Mouse (Mus musculus) intestine, embryonic 15.5 days (tissue): ENCODE results near the gene Stx18. TPM values are rescaled to one million over a fixed set of nuclear protein-coding genes. Genes with fewer than 3 reads are reported as not detected.

Source experiments
- ATAC-seq: fragments of 200-750 bp; cut with Nextera tagmentation; 2 replicates; pipeline ENCODE4 v1.8.0; 2017; ENCODE audit warnings: moderate TSS enrichment, moderate library complexity
- H3K27ac ChIP-seq: fragments of 300-500 bp; sonication (generic); 2 replicates; pipeline ENCODE4 v1.5.1; 2015; ENCODE audit warnings: mild to moderate bottlenecking, inconsistent platforms
- H3K27me3 ChIP-seq: fragments of 300-500 bp; sonication (generic); replicated peaks from 2 replicates; pipeline ENCODE4 v1.6.1; 2015; ENCODE audit warnings: inconsistent platforms
- H3K36me3 ChIP-seq: fragments of 300-500 bp; sonication (generic); 2 replicates; pipeline ENCODE4 v1.6.1; 2015; ENCODE audit warnings: inconsistent platforms
- H3K4me1 ChIP-seq: fragments of 300-500 bp; sonication (generic); replicated peaks from 2 replicates; pipeline ENCODE4 v1.6.1; 2015; ENCODE audit warnings: inconsistent platforms
- H3K4me2 ChIP-seq: fragments of 300-500 bp; sonication (generic); replicated peaks from 2 replicates; pipeline ENCODE4 v1.6.1; 2015; ENCODE audit warnings: mild to moderate bottlenecking, inconsistent platforms
- H3K4me3 ChIP-seq: fragments of 300-500 bp; sonication (generic); replicated peaks from 2 replicates; pipeline ENCODE4 v1.5.1; 2015; ENCODE audit warnings: inconsistent platforms
- H3K9ac ChIP-seq: fragments of 300-500 bp; sonication (generic); 2 replicates; pipeline ENCODE4 v1.6.1; 2015; ENCODE audit warnings: inconsistent platforms
- H3K9me3 ChIP-seq: fragments of 300-500 bp; sonication (generic); 2 replicates; pipeline ENCODE4 v1.6.1; 2016; ENCODE audit warnings: inconsistent platforms
- WGBS: fragments of 180-500 bp; shearing (Covaris S2); methylation state at CpG from one replicate; pipeline ENCODE4 v1.1.7; 2015; 5-methylcytosine and 5-hydroxymethylcytosine counted together
- polyA plus RNA-seq: library from polyadenylated mRNA; unstranded; fragments of >200 nt; fragmentation: Nextera tagmentation; extraction: Ambion mirVana; gene quantifications from 2 replicates; pipeline ENCODE4 v1.2.1, GENCODE M21; 2015

Stx18 gene
- polyA plus RNA-seq, 1 experiment from 2014 or later = 39.2 TPM

DNA sequence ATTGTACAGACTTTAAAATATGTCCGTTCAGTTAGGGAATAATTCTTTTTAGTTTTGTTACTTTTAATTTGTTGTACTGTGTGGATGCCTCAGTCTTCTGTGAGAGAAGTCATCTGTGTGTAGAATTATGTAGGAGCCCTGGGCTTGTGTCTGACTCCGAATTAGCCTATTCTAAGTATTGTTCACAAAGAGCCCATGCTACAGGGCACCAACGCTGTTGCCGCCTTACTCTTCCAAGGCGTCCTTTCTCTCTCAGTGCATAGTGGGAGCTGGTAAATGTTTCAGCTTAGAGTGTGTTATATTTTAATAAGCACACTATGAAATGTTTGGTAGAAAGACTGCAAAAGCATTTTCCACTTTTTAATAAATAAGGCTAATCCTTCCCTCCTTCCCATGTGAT lies 44.8 kb downstream of the Stx18 start:
- H3K4me1 ChIP-seq = peaks cover 7% of the 10 kb centered on the region; the same call in 1 of the 2 replicates
- H3K9ac ChIP-seq = no peak overlapping the region
- no peaks in the 10 kb centered on the region for H3K9me3 ChIP-seq
- no peak overlapping the region for H3K27ac ChIP-seq
- no peaks in the 10 kb centered on the region for H3K27me3 ChIP-seq
- H3K4me2 ChIP-seq = no peak overlapping the region
- no peaks in the 10 kb centered on the region for H3K36me3 ChIP-seq
- ATAC-seq = no peak
- no peak overlapping the region for H3K4me3 ChIP-seq
- 77% methylated on average over 5 of the region's 5 CpGs for WGBS

DNA sequence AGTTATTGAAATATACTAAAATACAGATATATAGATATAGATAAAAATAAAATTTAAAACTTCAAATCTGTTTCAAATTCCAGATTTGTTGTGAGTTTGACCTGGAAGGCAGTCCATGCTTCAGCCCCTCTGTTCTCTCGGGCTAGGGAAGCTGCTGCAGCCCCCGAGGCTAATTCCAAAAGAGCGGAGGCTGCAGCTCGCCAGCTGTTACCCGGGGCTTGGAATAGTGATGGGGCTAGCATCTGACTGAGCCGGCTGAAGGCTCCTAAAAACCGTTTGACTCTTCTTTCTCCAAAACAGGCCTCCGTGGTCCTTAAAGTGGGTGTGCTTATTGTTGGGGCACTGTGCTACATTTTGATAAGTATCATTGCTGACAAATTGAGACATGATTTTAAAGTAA lies 46.1 kb downstream of the Stx18 start:
- 44% methylated on average over 8 of the region's 8 CpGs for whole genome bisulfite sequencing
- Histone ChIP-seq H3K9me3 (no peaks in the 10 kb centered on the region), H3K4me3 (no peak overlapping the region), H3K27ac (no peak overlapping the region), H3K36me3 (no peaks in the 10 kb centered on the region), H3K4me1 (peaks cover 7% of the 10 kb centered on the region; the same call in 1 of the 2 replicates), H3K27me3 (no peaks in the 10 kb centered on the region), H3K4me2 (no peak overlapping the region), H3K9ac (no peak overlapping the region)
- no peak for ATAC-seq

DNA sequence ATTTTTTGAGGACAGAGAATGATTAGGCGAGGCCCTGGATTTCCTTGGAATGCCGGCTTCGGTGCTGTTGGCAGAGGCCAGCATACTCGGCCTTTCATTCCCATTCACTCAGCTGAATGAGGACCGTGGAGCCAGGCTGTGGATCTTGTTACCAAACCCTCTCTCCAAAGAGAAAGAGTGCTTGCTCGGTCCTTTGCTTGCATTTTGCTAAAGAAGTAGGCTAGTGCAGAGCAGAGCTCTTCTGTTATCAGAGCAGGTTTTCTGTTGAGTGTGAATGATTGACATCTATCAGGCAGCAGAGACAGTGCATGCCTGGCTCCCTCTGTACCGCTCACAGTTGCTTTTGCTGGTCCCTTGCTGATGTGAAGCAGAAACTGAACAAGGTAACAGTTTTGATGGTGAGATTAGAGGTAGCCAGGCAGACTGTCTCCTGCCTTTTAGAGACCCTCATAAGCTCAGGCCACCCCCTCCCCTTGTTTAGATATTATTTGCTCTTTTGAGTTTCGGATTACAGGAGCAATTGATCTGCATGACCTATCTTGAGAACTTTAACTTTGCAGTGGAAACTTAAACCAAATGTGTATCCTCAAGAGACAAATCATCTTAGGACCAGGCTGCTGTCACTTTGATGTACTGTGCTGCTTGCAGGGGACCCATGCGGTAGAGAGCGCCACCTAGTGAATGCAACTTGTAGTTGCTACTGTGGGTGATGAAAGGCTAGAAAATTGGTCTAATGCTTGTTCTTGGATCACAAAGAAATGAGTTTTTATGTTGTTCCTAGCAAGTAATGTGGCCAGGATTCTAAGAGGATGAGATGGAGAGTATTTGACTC lies 47.2 kb downstream of the Stx18 start:
- Histone ChIP-seq H3K9me3 (no peaks in the 10 kb centered on the region), H3K36me3 (no peaks in the 10 kb centered on the region), H3K9ac (no peak overlapping the region), H3K4me3 (no peak overlapping the region), H3K27me3 (no peaks in the 10 kb centered on the region), H3K4me1 (peaks cover 7% of the 10 kb centered on the region; the same call in 1 of the 2 replicates), H3K4me2 (no peak overlapping the region), H3K27ac (no peak overlapping the region)
- no peak for ATAC-seq
- WGBS = 32% methylated on average over 10 of the region's 10 CpGs

DNA sequence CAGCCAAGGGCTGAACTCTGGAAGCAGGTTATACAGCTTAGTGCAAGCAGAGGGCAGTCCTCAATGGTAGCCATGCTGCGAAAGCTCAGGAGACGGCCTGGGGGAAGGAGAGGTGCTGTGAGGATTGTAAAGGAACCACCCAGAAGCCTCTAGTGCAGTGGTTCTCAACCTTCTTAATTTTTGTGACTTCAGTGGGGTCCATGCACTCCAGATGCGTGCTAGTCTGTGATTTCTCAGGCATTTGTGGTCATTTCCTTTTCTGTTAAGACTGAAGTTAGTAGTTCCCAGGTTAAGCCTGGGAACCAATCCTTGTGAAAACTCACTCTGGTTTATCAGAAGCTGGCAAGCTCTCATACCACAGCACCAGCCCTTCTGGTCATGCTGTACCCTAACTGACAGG lies 51.6 kb downstream of the Stx18 start:
- Histone ChIP-seq H3K4me2 (no peak overlapping the region), H3K9ac (no peak overlapping the region; the same call in 1 of the 2 replicates), H3K36me3 (no peaks in the 10 kb centered on the region), H3K27me3 (no peaks in the 10 kb centered on the region), H3K27ac (no peak overlapping the region), H3K4me1 (0 out of 2 replicates have a peak, but pooled peaks cover 3% of the 10 kb centered on the region), H3K9me3 (no peaks in the 10 kb centered on the region), H3K4me3 (no peak overlapping the region)
- no peak for ATAC-seq
- WGBS = 78% methylated on average over 3 of the region's 3 CpGs

DNA sequence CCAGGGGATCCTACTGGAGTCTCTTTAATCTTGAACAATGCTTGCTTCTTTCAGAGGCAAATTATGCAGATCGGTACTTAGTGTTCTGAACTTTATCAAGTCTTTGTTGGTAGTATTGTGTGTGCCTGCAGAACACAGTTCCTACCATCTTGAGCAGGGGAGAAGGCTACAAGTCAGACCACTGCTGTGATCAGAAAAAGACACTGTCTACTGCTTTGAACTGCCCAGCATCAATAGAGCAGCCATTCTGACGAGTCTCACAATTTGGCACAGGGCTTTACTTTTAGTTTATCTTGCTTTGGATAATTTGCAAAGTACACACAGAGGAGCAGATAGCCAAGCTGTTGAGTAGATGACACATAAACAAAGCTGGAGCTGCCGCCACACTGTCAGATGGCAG lies 52.0 kb downstream of the Stx18 start:
- H3K9me3 ChIP-seq = no peaks in the 10 kb centered on the region
- H3K27ac ChIP-seq = no peak overlapping the region
- no peak overlapping the region for H3K4me2 ChIP-seq
- H3K36me3 ChIP-seq = no peaks in the 10 kb centered on the region
- H3K4me3 ChIP-seq = no peak overlapping the region
- 59% methylated on average over 3 of the region's 3 CpGs for WGBS
- ATAC-seq = no peak
- H3K27me3 ChIP-seq = no peaks in the 10 kb centered on the region
- H3K4me1 ChIP-seq = 0 out of 2 replicates have a peak, but pooled peaks cover 2% of the 10 kb centered on the region
- H3K9ac ChIP-seq = no peak overlapping the region; the same call in 1 of the 2 replicates

DNA sequence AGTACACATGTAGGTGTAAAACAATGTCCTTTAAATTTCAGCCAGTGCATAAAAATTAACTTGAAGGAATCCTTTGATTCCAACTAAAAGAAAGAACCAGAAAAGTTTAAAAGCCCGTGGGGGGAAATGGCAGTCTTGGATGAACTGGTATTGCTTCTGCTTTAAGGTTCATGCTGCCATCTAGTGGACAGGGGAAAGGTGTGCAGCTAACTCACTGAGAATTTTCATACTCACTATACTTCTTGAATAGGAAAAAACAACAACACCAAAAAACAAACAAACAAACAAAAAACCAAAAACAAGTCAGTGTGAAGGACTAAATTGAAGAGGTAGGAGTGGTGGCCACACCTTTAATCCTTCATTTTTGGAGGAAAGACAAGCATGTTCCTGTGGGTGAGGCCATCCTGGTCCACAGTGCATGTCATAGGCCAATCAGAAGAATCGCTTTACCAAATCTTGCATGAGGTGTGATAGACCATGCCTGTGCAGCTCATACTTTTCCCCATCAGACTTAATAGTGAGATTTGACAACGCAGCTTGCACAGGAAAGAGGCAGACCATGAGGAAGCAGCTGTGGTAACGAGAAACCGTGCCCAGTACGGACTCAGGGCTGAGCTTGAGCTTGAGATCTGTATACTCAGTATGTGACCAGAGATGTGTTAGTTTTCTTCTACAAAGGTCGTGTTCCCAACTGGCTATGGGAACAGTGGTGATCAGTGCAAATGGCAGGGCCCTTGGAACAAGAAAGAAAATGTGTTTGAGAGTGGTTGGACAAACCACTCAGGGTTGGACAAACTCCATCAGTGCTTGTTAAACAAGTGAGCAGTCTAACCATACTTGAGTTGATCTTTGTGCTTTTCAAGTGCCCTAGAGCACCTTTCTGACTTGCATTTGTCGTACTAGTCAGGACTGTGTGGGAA lies 52.8 kb downstream of the Stx18 start:
- no peak overlapping the region for H3K4me3 ChIP-seq
- 0 out of 2 replicates have a peak, but pooled peaks have one; percentile 47 for ATAC-seq
- WGBS = 71% methylated on average over 8 of the region's 8 CpGs

DNA sequence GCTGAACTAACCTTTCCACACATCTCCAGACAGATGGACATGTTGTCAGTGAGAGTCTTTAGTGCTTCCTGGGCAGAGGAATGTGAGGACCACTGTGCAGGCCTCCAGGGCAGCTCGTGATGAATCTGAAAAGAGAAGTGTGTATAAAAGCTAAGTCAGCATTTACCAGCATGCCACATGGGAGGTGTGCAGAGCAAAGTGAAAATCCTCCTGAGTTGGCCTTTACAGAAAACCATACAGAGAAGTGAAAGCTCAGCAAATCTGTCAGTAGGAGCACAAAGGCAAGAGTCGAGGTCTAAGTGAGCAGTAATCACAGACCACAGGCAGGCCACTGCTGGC lies 53.4 kb downstream of the Stx18 start:
- H3K27me3 ChIP-seq = no peaks in the 10 kb centered on the region
- no peaks in the 10 kb centered on the region for H3K4me1 ChIP-seq
- no peak overlapping the region for H3K4me3 ChIP-seq
- no peak for ATAC-seq
- H3K36me3 ChIP-seq = no peaks in the 10 kb centered on the region
- H3K27ac ChIP-seq = no peak overlapping the region
- H3K9me3 ChIP-seq = no peaks in the 10 kb centered on the region
- WGBS = 77% methylated on average over 2 of the region's 2 CpGs
- H3K4me2 ChIP-seq = no peak overlapping the region
- no peak overlapping the region for H3K9ac ChIP-seq

More for the DNA sequence above, 52.8 kb downstream of the Stx18 start:
- Histone ChIP-seq H3K27me3 (no peaks in the 10 kb centered on the region), H3K4me1 (no peaks in the 10 kb centered on the region), H3K9ac (no peak overlapping the region), H3K36me3 (no peaks in the 10 kb centered on the region), H3K4me2 (no peak overlapping the region), H3K27ac (no peak overlapping the region), H3K9me3 (no peaks in the 10 kb centered on the region)

DNA sequence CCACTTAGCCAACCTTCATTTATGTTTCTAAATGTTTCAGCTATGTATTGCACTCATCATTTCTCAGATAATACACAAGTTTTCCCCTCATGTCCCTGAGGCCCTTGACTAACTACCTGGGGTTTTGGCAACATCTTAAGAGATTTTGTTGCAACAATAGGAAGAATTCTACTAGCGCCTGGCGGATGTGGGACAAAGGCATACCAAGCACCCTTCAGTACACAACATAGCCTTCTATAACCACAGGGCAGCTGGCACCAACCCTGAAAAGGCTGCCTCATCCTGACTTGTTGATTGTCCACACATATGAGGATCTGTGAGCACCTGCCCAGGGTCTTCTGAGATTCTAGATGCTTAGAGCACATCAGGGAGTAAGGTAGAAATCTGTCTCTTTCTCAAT lies 55.8 kb downstream of the Stx18 start:
- WGBS = 97% methylated on average over 2 of the region's 2 CpGs
- H3K4me2 ChIP-seq = no peak overlapping the region
- H3K9me3 ChIP-seq = no peaks in the 10 kb centered on the region
- no peak for ATAC-seq
- no peaks in the 10 kb centered on the region for H3K27me3 ChIP-seq
- H3K36me3 ChIP-seq = no peaks in the 10 kb centered on the region
- no peaks in the 10 kb centered on the region for H3K4me1 ChIP-seq
- no peak overlapping the region for H3K27ac ChIP-seq
- H3K4me3 ChIP-seq = no peak overlapping the region
- H3K9ac ChIP-seq = no peak overlapping the region

DNA sequence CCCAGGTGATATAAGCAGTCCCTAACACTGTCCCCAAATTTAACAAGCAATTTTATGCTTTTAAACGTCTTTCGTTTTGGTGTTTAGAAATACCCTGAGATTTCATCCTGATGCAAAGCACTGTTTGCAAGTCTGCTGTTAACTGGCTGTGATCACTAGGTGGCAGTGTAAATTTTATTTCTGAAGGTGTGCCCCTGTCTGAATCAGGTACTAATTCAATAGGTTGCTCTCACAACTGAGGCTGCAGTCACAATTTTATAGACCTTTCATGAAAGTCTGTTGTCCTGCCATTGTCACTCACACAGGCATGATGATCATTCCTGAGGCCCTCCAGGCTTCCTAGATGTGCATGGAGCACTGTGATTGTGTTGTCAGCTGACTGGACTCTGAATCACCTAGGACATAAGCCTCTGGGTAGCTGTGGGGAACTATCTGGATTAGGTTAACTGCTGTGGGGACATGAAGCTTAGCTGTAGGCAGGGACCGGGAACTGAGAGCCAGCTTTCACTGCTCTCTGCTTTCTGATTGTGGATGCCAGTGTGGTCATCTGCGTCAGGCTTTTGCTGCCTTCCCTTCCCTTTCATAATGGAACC lies 59.1 kb downstream of the Stx18 start:
- H3K9ac ChIP-seq = no peak overlapping the region
- ATAC-seq = no peak
- WGBS = 73% methylated on average over 4 of the region's 4 CpGs
- no peaks in the 10 kb centered on the region for H3K27me3 ChIP-seq
- no peak overlapping the region for H3K4me3 ChIP-seq
- H3K27ac ChIP-seq = no peak overlapping the region
- H3K4me2 ChIP-seq = no peak overlapping the region
- no peaks in the 10 kb centered on the region for H3K4me1 ChIP-seq
- H3K9me3 ChIP-seq = no peaks in the 10 kb centered on the region
- no peaks in the 10 kb centered on the region for H3K36me3 ChIP-seq

DNA sequence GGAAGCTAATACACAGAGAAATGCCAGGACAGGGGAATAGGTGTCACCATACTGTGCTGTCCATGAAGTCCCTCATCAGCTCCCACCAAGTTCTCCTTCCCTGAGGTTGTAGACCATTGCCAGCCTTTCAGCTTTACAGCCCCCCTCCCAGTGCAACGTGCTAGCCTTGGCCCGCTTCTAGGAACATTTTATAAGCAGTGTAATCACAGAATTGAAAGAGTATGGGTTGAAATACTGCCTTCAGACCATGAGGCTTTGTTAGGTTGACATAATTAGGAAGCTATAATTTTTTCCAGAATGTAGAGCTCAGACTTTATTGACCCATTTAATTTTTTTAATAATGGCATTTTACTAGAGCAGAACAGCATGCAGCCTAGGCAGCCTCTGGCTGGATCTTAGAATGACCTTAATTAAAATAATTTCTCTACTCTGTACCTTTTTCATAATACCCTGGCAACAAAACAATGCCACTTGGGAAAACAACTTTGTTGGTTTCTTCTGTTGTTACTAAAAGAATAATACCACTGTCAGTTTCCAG lies 60.7 kb downstream of the Stx18 start:
- 90% methylated on average over 2 of the region's 2 CpGs for WGBS
- H3K27me3 ChIP-seq = no peaks in the 10 kb centered on the region
- H3K4me1 ChIP-seq = no peaks in the 10 kb centered on the region
- H3K4me3 ChIP-seq = no peak overlapping the region
- H3K36me3 ChIP-seq = no peaks in the 10 kb centered on the region
- H3K9me3 ChIP-seq = no peaks in the 10 kb centered on the region
- H3K4me2 ChIP-seq = no peak overlapping the region
- no peak overlapping the region for H3K9ac ChIP-seq
- H3K27ac ChIP-seq = no peak overlapping the region
- ATAC-seq = no peak

DNA sequence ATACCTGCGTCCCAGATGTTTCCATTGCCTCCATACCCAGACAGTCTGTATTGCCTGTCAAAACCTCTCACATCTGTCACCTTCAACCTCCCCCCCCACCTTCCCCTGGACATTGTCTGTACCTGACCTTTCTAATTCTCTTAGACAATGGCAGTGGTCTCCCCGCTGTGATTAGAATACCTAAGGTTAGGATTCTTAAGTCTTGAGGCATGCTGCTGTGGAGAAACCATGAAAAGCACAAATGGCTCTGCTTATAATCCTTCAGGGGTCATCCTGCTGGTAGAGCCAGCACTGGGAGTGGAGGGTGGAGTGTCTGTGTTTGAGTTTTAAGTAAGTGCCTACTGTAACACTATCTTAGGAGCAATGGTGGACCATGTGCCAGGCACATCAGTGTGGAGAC lies 64.4 kb downstream of the Stx18 start:
- no peaks in the 10 kb centered on the region for H3K4me1 ChIP-seq
- no peaks in the 10 kb centered on the region for H3K9me3 ChIP-seq
- H3K27ac ChIP-seq = no peak overlapping the region
- no peak overlapping the region for H3K4me2 ChIP-seq
- WGBS = 87% methylated on average over 2 of the region's 2 CpGs
- no peaks in the 10 kb centered on the region for H3K27me3 ChIP-seq
- H3K36me3 ChIP-seq = peaks cover 2% of the 10 kb centered on the region
- H3K4me3 ChIP-seq = no peak overlapping the region
- no peak overlapping the region for H3K9ac ChIP-seq
- no peak for ATAC-seq

DNA sequence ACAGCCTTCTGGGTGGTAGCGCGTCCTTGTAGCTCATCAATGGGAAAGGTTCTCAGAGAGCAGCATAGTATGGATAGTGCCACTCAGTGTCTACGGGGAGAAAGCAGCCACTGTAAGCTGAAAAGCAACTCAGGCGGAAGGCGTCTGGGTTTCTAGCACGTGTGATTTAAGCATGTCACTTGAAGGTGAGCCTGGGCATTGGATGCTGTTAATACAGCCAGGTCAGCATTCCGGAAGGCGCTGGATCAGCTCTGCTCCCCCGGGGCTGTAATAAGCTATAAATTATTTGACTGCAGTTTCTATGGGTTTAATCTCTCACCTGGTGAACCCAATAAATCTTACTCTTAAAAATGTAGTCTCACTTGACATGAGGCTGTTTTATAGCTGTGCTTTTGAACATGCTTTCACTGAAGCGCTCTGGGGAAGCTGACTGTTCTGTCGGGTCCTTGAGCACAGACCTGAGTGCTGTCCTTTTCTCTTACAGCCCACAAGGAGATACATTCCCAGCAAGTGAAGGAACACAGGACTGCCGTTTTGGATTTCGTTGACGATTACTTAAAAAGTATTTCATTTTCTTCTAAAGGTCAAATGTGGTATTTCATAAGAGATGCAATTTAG lies 67.6 kb downstream of the Stx18 start:
- Histone ChIP-seq H3K27me3 (no peaks in the 10 kb centered on the region), H3K9ac (no peak overlapping the region), H3K27ac (no peak overlapping the region), H3K4me1 (no peaks in the 10 kb centered on the region), H3K4me2 (no peak overlapping the region), H3K9me3 (no peaks in the 10 kb centered on the region), H3K4me3 (no peak overlapping the region), H3K36me3 (peaks cover 2% of the 10 kb centered on the region)
- 72% methylated on average over 14 of the region's 14 CpGs for WGBS
- ATAC-seq = no peak
